Mouse (Mus musculus): ENCODE measurements around the gene Oxsm. TPM values are rescaled to one million over a fixed set of nuclear protein-coding genes. Genes with fewer than 3 reads are reported as not detected.
A peak's percentile ranks its signal among the peaks of the same experiment; 100 is the strongest.

Gene Oxsm
- total RNA-seq (2014; rRNA removed): 19.6 and 22.1 TPM in 2 replicates
- 13.3 and 16.7 TPM in 2 replicates for polyA plus RNA-seq (2012; rRNA removed)

DNA sequence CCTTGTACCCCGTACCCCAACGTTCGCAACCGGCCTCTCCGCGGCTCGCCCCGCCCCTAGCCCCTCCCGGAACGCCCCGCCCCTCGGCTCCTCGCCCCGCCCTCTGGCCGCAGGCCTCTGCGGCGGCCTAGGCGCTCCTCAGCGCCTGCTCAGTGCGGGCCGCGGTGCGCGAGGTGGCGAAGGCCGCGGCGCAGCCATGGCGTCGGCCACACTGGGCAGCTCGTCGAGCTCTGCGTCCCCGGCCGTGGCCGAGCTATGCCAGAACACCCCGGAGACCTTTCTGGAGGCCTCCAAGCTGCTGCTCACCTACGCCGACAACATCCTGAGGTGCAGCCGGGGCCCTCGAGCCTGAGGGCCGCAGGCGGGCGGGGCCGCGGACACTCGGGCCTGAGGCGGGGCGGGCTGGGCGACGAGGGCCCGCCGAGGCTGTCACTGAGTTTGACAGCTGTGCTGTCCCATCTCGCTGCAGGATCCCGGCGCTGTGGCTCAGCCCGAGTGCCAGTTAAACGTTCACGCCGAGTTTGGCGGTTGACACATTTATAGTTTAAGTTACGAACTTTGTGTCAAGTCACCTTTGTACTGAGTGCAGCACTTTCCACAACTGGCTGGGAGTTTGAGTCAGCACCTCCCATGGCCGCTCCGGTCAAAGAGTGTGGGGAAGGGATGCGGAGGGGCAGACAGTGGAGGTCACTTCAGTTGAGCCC lies at the start of gene Oxsm, which contains the start of gene Ngly1:
Oxsm (minus strand) TSS at position 638 of the 704 bp plus-strand sequence.
Ngly1 (plus strand) TSS at position 110 of the 704 bp plus-strand sequence.
- under 1% methylated on average over 65 of the region's 65 CpGs for WGBS
- TF ChIP-seq POLR2A (IDR thresholded peaks at IDR 0.05; ENCODE audit: extremely low read depth, insufficient read depth, low read length) (peak; percentile 96), CTCF (IDR thresholded peaks at IDR 0.05; ENCODE audit: low read depth, low read length) (no peak)
- peak within 1 kb of the TSS; percentile 100 for H3K9ac ChIP-seq (ENCODE audit: low read depth, low read length)
- H3K4me3 ChIP-seq (ENCODE audit: insufficient read depth, low read depth, low read length): peak within 1 kb of the TSS; percentile 98
- H3K36me3 ChIP-seq (ENCODE audit: control insufficient read depth, insufficient read depth, low read length): peaks cover 2% of the 10 kb centered on the region; the same call in 1 of the 2 replicates
- peak within 1 kb of the TSS; percentile 99 for H3K27ac ChIP-seq (replicated peaks; ENCODE audit: insufficient read depth, low read depth, low read length)
- peaks cover 12% of the 10 kb centered on the region; the same call in 1 of the 2 replicates for H3K79me2 ChIP-seq (ENCODE audit: control insufficient read depth, insufficient read depth, low read length)
- DNase-seq (ENCODE audit: extremely low read depth, low read depth, low spot score): peak; percentile 84
- peaks cover 22% of the 10 kb centered on the region for H3K4me1 ChIP-seq (ENCODE audit: control insufficient read depth, insufficient read depth, low read length)
- no peaks in the 10 kb centered on the region for H3K27me3 ChIP-seq (ENCODE audit: control insufficient read depth, insufficient read depth, low read length)

DNA sequence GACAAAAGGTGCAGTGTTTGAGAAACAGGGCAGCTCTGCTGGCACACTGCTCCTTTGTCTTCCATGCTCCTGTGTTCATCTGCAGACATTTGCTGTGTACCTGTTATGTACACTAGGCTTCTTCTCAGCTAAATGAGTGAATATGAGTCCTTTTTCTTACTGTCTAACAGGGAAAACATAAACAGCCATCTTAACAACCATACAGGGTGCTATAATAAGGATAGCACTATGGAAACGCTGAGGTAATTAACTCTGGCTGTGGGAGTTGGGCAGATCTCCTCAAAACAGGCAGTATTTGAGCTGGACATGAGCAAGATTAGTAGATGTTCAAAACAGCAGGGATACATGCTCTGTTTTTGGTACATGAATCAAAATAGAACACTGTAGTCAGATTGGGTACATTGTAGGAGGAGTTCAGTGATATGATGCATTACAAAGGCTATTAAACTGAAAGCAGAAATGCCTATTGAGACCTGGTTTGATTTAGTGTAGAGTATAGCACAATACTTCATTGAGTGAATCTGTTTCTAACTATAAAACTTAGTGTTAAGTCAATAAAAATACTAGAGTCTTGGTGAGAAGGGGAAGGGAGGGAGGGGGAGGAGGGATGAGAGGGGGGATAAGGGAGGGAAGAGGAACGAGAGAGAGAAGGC lies 47.3 kb upstream of the Oxsm start:
- no peak overlapping the region for H3K9ac ChIP-seq (ENCODE audit: low read depth, low read length)
- 91% methylated on average over 2 of the region's 2 CpGs for WGBS

DNA sequence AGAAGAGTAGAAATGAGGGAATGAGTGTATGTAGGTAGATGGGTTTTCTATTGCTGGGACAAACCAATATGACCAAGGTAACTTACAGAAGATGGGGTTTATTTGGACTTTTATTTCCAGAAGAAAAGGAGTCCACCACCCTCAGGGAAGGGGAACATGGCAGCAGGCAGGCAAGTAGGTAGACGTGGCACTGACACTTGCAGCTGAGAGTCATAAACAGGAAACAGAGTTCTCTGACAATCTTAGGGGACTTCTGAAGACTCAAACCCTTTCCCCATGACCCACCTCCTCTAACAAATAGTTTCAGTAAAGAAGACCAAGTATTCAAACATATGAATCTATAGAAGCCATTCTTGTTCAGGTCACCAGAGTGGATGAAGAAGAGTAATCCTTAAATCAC lies 44.3 kb upstream of the Oxsm start:
- TF ChIP-seq CTCF (IDR thresholded peaks at IDR 0.05; ENCODE audit: low read depth, low read length) (no peak), POLR2A (IDR thresholded peaks at IDR 0.05; ENCODE audit: extremely low read depth, insufficient read depth, low read length) (no peak)
- Histone ChIP-seq H3K27me3 (ENCODE audit: control insufficient read depth, insufficient read depth, low read length) (no peaks in the 10 kb centered on the region), H3K9ac (ENCODE audit: low read depth, low read length) (no peak overlapping the region), H3K4me3 (ENCODE audit: insufficient read depth, low read depth, low read length) (no peak overlapping the region), H3K27ac (replicated peaks; ENCODE audit: insufficient read depth, low read depth, low read length) (no peak overlapping the region), H3K36me3 (ENCODE audit: control insufficient read depth, insufficient read depth, low read length) (peaks cover 58% of the 10 kb centered on the region), H3K79me2 (ENCODE audit: control insufficient read depth, insufficient read depth, low read length) (no peaks in the 10 kb centered on the region), H3K4me1 (ENCODE audit: control insufficient read depth, insufficient read depth, low read length) (no peaks in the 10 kb centered on the region)
- DNase-seq (ENCODE audit: extremely low read depth, low read depth, low spot score): no peak
- WGBS: 100% methylated on average over 1 of the region's 1 CpGs

More for the DNA sequence above, 47.3 kb upstream of the Oxsm start:
- H3K27me3 ChIP-seq (ENCODE audit: control insufficient read depth, insufficient read depth, low read length): no peaks in the 10 kb centered on the region
- H3K79me2 ChIP-seq (ENCODE audit: control insufficient read depth, insufficient read depth, low read length): no peaks in the 10 kb centered on the region
- no peak overlapping the region for H3K4me3 ChIP-seq (ENCODE audit: insufficient read depth, low read depth, low read length)
- TF ChIP-seq CTCF (IDR thresholded peaks at IDR 0.05; ENCODE audit: low read depth, low read length) (no peak), POLR2A (IDR thresholded peaks at IDR 0.05; ENCODE audit: extremely low read depth, insufficient read depth, low read length) (no peak)
- no peak overlapping the region for H3K27ac ChIP-seq (replicated peaks; ENCODE audit: insufficient read depth, low read depth, low read length)
- peaks cover 44% of the 10 kb centered on the region for H3K36me3 ChIP-seq (ENCODE audit: control insufficient read depth, insufficient read depth, low read length)
- DNase-seq (ENCODE audit: extremely low read depth, low read depth, low spot score): no peak
- no peaks in the 10 kb centered on the region for H3K4me1 ChIP-seq (ENCODE audit: control insufficient read depth, insufficient read depth, low read length)

DNA sequence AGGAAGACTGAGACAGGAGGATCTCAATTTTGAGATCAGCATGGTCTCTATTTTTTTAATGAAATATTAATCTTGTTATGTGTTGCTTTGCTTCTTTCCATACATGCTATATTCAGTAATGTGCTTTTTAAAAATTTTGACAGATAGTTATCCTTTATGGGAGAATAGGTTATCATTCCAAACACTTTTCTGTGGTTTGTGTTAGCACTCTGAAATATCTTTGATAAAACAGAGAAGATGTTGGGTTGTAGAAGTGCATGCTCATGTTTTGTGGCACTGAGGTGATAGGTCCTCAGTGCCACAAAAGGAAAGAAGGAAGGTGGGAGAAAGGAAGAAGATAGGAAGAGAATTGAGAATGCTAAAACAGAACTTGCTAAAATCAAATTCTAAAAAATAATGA lies 43.4 kb upstream of the Oxsm start:
- no peaks in the 10 kb centered on the region for H3K4me1 ChIP-seq (ENCODE audit: control insufficient read depth, insufficient read depth, low read length)
- DNase-seq (ENCODE audit: extremely low read depth, low read depth, low spot score): no peak

DNA sequence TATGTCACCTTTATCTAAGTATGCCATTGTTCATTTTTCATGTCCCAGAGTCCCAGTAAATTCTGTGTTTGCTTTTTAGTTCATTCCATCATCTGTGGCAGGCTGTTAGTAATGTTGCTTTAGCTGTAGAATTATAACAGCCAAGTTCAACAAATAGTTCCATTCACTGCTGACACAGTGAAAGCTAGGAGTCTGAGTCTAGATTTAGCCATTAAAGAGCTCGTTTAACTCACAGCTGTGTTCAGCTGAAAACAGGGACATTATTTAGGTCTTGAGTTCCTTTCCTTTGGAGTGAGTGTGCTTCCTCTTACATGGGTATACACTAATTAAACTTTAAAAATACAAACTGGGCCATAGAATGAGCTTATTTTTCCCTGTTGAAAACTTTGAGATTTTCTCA lies 42.8 kb upstream of the Oxsm start:
- H3K27ac ChIP-seq (replicated peaks; ENCODE audit: insufficient read depth, low read depth, low read length): no peak overlapping the region

More for the DNA sequence above, 43.4 kb upstream of the Oxsm start:
- H3K79me2 ChIP-seq (ENCODE audit: control insufficient read depth, insufficient read depth, low read length): no peaks in the 10 kb centered on the region
- no peak for TF ChIP-seq CTCF (IDR thresholded peaks at IDR 0.05; ENCODE audit: low read depth, low read length)
- no peaks in the 10 kb centered on the region for H3K27me3 ChIP-seq (ENCODE audit: control insufficient read depth, insufficient read depth, low read length)
- peaks cover 57% of the 10 kb centered on the region for H3K36me3 ChIP-seq (ENCODE audit: control insufficient read depth, insufficient read depth, low read length)
- no peak overlapping the region for H3K27ac ChIP-seq (replicated peaks; ENCODE audit: insufficient read depth, low read depth, low read length)
- H3K9ac ChIP-seq (ENCODE audit: low read depth, low read length): no peak overlapping the region
- no peak overlapping the region for H3K4me3 ChIP-seq (ENCODE audit: insufficient read depth, low read depth, low read length)

DNA sequence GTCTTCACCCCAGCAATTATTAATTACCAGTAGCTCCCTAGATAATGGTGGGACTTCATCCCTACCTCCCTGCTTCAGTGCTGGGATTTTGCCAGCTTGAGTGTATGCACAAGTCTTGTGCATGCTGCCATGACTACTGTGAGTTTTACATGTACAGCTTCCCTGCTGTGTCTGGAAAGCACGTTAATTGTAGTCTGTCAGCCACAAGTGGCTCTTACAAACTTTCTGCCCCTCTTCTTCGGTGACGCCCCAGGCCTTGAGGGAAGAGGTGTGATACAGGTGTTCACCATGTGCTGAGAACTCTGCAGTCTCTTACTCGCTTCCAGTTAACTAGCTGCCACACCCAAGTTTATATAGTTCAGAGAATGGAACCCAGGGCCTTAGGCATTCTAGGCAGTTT lies 34.4 kb upstream of the Oxsm start:
- WGBS: 93% methylated on average over 4 of the region's 4 CpGs
- TF ChIP-seq POLR2A (IDR thresholded peaks at IDR 0.05; ENCODE audit: extremely low read depth, insufficient read depth, low read length): no peak
- no peak for TF ChIP-seq CTCF (IDR thresholded peaks at IDR 0.05; ENCODE audit: low read depth, low read length)
- no peak for DNase-seq (ENCODE audit: extremely low read depth, low read depth, low spot score)
- Histone ChIP-seq H3K4me3 (ENCODE audit: insufficient read depth, low read depth, low read length) (no peak overlapping the region), H3K36me3 (ENCODE audit: control insufficient read depth, insufficient read depth, low read length) (peaks cover 42% of the 10 kb centered on the region), H3K79me2 (ENCODE audit: control insufficient read depth, insufficient read depth, low read length) (no peaks in the 10 kb centered on the region), H3K27me3 (ENCODE audit: control insufficient read depth, insufficient read depth, low read length) (no peaks in the 10 kb centered on the region), H3K27ac (replicated peaks; ENCODE audit: insufficient read depth, low read depth, low read length) (no peak overlapping the region), H3K9ac (ENCODE audit: low read depth, low read length) (no peak overlapping the region), H3K4me1 (ENCODE audit: control insufficient read depth, insufficient read depth, low read length) (no peaks in the 10 kb centered on the region)

More for the DNA sequence above, 42.8 kb upstream of the Oxsm start:
- Histone ChIP-seq H3K79me2 (ENCODE audit: control insufficient read depth, insufficient read depth, low read length) (no peaks in the 10 kb centered on the region), H3K36me3 (ENCODE audit: control insufficient read depth, insufficient read depth, low read length) (peaks cover 51% of the 10 kb centered on the region), H3K9ac (ENCODE audit: low read depth, low read length) (no peak overlapping the region), H3K4me1 (ENCODE audit: control insufficient read depth, insufficient read depth, low read length) (no peaks in the 10 kb centered on the region), H3K27me3 (ENCODE audit: control insufficient read depth, insufficient read depth, low read length) (no peaks in the 10 kb centered on the region), H3K4me3 (ENCODE audit: insufficient read depth, low read depth, low read length) (no peak overlapping the region)
- DNase-seq (ENCODE audit: extremely low read depth, low read depth, low spot score): no peak
- TF ChIP-seq CTCF (IDR thresholded peaks at IDR 0.05; ENCODE audit: low read depth, low read length): no peak
- no peak for TF ChIP-seq POLR2A (IDR thresholded peaks at IDR 0.05; ENCODE audit: extremely low read depth, insufficient read depth, low read length)
- WGBS: 71% methylated on average over 1 of the region's 1 CpGs

All from liver, adult 2 months (tissue).